Mouse (Mus musculus) liver, embryonic 13.5 days (tissue): ENCODE measurements around the gene Tmub1. TPM values are rescaled to one million over a fixed set of nuclear protein-coding genes. Genes with fewer than 3 reads are reported as not detected.

Experiments used
- ATAC-seq: fragments of 200-750 bp; cut with Nextera tagmentation; 2 replicates; pipeline ENCODE4 v1.8.0; 2017; ENCODE audit warnings: low read depth, mild to moderate bottlenecking, moderate number of reproducible peaks, moderate library complexity
- DNase-seq: peaks from one replicate; pipeline ENCODE4 v3.0.0; 2022
- H3K27ac ChIP-seq: fragments of 300-500 bp; sonication (generic); 2 replicates; pipeline ENCODE4 v1.5.1; 2015; ENCODE audit warnings: moderate library complexity, mild to moderate bottlenecking, inconsistent platforms
- H3K27me3 ChIP-seq: fragments of 300-500 bp; sonication (generic); 2 replicates; pipeline ENCODE4 v1.6.1; 2015; ENCODE audit warnings: mild to moderate bottlenecking, inconsistent platforms
- H3K36me3 ChIP-seq: fragments of 300-500 bp; sonication (generic); 2 replicates; pipeline ENCODE4 v1.6.1; 2015; ENCODE audit warnings: mild to moderate bottlenecking, inconsistent platforms
- H3K4me1 ChIP-seq: fragments of 300-500 bp; sonication (generic); replicated peaks from 2 replicates; pipeline ENCODE4 v1.6.1; 2015; ENCODE audit warnings: inconsistent platforms
- H3K4me2 ChIP-seq: fragments of 300-500 bp; sonication (generic); 2 replicates; pipeline ENCODE4 v1.6.1; 2015; ENCODE audit warnings: inconsistent platforms, mild to moderate bottlenecking, moderate library complexity
- H3K4me3 ChIP-seq: fragments of 300-500 bp; sonication (generic); replicated peaks from 2 replicates; pipeline ENCODE4 v1.5.1; 2015; ENCODE audit warnings: mild to moderate bottlenecking, inconsistent platforms
- H3K9ac ChIP-seq: fragments of 300-500 bp; sonication (generic); 2 replicates; pipeline ENCODE4 v1.6.1; 2015; ENCODE audit warnings: mild to moderate bottlenecking, inconsistent platforms
- H3K9me3 ChIP-seq: fragments of 300-500 bp; sonication (generic); replicated peaks from 2 replicates; pipeline ENCODE4 v1.6.1; 2016; ENCODE audit warnings: inconsistent platforms
- WGBS: fragments of 180-500 bp; shearing (Covaris S2); methylation state at CpG from one replicate; pipeline ENCODE4 v1.1.7; 2015; ENCODE audit not compliant: insufficient replicate concordance; 5-methylcytosine and 5-hydroxymethylcytosine counted together
- polyA plus RNA-seq: library from polyadenylated mRNA; unstranded; fragments of >200 nt; fragmentation: Nextera tagmentation; extraction: Ambion mirVana; gene quantifications from 2 replicates; pipeline ENCODE4 v1.2.1, GENCODE M21; 2015

Gene Tmub1
- polyA plus RNA-seq, 1 experiment from 2014 or later, result 5.8 TPM

DNA sequence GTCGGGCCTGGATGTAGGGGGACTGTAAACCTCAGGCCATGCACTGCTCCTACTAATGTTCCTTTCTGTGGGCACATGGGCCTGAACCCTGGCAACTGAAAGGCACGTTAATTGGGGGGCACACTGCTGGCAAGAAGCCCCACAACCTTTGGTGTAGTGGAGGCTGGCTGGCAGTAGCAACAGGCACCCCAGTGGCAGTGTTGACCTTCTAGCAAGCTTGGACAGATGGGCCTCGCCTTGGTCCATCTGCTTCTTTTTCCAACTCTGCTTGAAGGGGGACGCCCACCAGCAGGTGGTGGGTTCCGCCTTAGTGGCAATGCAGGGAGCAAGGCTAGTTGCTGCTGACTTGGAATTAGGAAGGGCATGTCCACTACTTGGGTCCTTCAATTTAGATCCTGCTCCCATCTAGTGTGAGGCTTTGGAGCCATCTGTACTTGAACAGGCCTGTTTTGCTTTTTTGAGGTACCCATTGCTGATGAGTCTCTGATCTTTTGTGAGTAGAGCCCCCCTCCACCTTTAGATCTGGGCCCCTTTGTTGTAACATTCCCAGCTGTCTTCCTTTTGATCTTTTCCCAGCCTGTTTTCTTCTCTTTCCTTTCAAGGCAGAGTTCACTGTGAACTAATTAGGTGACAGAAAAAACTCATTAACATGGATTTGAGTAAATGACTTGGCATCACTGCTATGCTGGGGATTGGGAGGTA is 5.8 kb upstream of the Tmub1 start:
- Histone ChIP-seq H3K36me3 (peaks cover 24% of the 10 kb centered on the region), H3K27me3 (no peaks in the 10 kb centered on the region), H3K4me2 (peak overlapping the region; percentile 100), H3K9me3 (no peaks in the 10 kb centered on the region), H3K9ac (peak overlapping the region; percentile 93), H3K27ac (peak overlapping the region; percentile 95), H3K4me3 (peak overlapping the region; percentile 85), H3K4me1 (peaks cover 58% of the 10 kb centered on the region)
- WGBS, result 33% methylated on average over 5 of the region's 5 CpGs
- no peak for DNase-seq
- ATAC-seq, result no peak

- Histone ChIP-seq H3K36me3 (peaks cover 17% of the 10 kb centered on the region), H3K4me3 (peak overlapping the region; percentile 85), H3K4me1 (peaks cover 65% of the 10 kb centered on the region), H3K9me3 (no peaks in the 10 kb centered on the region), H3K27ac (peak overlapping the region; percentile 95), H3K4me2 (peak overlapping the region; percentile 100), H3K27me3 (no peaks in the 10 kb centered on the region), H3K9ac (peak overlapping the region; percentile 93)
- DNase-seq (peak; percentile 34), ATAC-seq (peak; percentile 13)
- under 1% methylated on average over 29 of the region's 29 CpGs for WGBS
These were observed 5.1 kb upstream of the Tmub1 start for GRCm38 (mm10) chr5:24452691-24453233.

DNA sequence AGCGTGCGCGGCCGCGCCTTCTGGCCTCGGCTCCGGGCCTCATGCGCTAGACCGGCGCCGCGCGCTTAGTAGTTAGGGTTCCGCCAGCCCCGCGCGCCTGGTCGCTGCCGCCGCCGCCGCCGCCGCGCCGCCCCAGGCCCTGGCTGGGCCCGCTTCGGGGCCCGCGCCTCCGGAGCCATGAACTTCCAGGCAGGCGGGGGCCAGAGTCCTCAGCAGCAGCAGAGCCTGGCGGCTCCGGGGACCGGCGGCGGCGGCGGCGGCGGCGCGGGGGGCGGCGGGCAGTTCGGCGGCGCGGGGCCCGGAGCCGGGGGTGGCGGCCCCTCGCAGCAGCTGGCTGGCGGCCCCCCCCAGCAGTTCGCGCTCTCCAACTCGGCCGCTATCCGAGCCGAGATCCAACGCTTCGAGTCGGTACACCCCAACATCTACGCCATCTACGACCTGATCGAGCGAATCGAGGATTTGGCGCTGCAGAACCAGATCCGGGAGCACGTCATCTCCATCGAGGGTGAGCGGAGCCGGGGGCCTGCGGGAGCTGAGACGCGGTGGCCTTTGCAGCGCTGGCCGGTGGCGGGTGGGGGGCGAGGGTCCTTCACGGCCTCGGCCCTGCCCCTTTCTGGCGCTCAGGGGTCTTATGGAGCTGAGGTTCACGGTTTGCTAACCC is 4.5 kb upstream of the Tmub1 start, which contains the start of gene Agap3:
Agap3 (plus strand) TSS at position 148 of the 661 bp plus-strand sequence.
- ATAC-seq (no peak; the same call in 1 of the 2 replicates), DNase-seq (peak; percentile 32)
- peak within 1 kb of the TSS; percentile 85 for H3K4me3 ChIP-seq
- no peaks in the 10 kb centered on the region for H3K9me3 ChIP-seq
- H3K4me1 ChIP-seq, result peaks cover 71% of the 10 kb centered on the region
- peak within 1 kb of the TSS; percentile 100 for H3K4me2 ChIP-seq
- peaks cover 11% of the 10 kb centered on the region; the same call in 1 of the 2 replicates for H3K36me3 ChIP-seq
- no peaks in the 10 kb centered on the region for H3K27me3 ChIP-seq
- H3K27ac ChIP-seq, result peak within 1 kb of the TSS; percentile 95
- H3K9ac ChIP-seq, result peak within 1 kb of the TSS; percentile 93
- under 1% methylated on average over 76 of the region's 85 CpGs for WGBS

- H3K27ac ChIP-seq, result peak overlapping the region; percentile 95
- WGBS, result 1% methylated on average over 54 of the region's 66 CpGs
- DNase-seq, result peak; percentile 77
- peaks cover 76% of the 10 kb centered on the region for H3K4me1 ChIP-seq
- H3K9me3 ChIP-seq, result no peaks in the 10 kb centered on the region
- H3K9ac ChIP-seq, result peak overlapping the region; percentile 93
- H3K4me3 ChIP-seq, result peak overlapping the region; percentile 85
- peak overlapping the region; percentile 100 for H3K4me2 ChIP-seq
- peaks cover 10% of the 10 kb centered on the region; the same call in 1 of the 2 replicates for H3K36me3 ChIP-seq
- H3K27me3 ChIP-seq, result no peaks in the 10 kb centered on the region
- ATAC-seq, result peak; percentile 72
These were observed 3.8 kb upstream of the Tmub1 start for GRCm38 (mm10) chr5:24451264-24452029.

DNA sequence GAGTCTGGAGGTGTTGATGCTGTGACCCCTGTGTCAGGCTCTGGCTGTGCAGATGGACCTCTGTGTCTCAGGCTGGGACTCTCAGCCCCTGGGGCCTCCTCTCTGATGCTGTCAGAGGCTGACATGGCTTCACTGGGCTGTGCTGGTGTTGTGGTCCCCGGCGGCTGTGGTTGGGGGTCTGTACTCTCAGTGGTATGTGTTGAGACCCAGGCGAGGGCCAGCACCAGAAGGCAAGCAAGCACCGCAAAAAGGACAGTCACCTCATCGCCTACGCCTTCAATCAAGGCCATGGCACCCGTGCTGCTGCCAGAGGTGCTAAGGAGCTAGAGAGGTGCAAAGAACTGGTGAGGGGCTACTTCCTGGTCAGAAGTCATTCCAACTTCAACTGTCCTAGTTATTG is 1.0 kb downstream of the Tmub1 start:
- peaks cover 21% of the 10 kb centered on the region for H3K36me3 ChIP-seq
- H3K9me3 ChIP-seq, result no peaks in the 10 kb centered on the region
- peak overlapping the region; percentile 70; the same call in 1 of the 2 replicates for H3K9ac ChIP-seq
- 84% methylated on average over 7 of the region's 7 CpGs for WGBS
- DNase-seq (no peak), ATAC-seq (no peak)
- no peaks in the 10 kb centered on the region for H3K27me3 ChIP-seq
- H3K4me2 ChIP-seq, result peak overlapping the region; percentile 82
- peak overlapping the region; percentile 62 for H3K27ac ChIP-seq
- H3K4me1 ChIP-seq, result peaks cover 60% of the 10 kb centered on the region
- H3K4me3 ChIP-seq, result peak overlapping the region; percentile 66

GRCm38 (mm10) chr5:24445428-24446080 is 2.1 kb downstream of the Tmub1 start:
- Histone ChIP-seq H3K4me1 (peaks cover 49% of the 10 kb centered on the region), H3K9me3 (no peaks in the 10 kb centered on the region), H3K27me3 (no peaks in the 10 kb centered on the region), H3K4me2 (peak overlapping the region; percentile 92), H3K4me3 (peak overlapping the region; percentile 82), H3K9ac (peak overlapping the region; percentile 89), H3K27ac (peak overlapping the region; percentile 89), H3K36me3 (peaks cover 31% of the 10 kb centered on the region)
- WGBS, result 57% methylated on average over 20 of the region's 20 CpGs
- DNase-seq (no peak), ATAC-seq (no peak)

- ATAC-seq (peak; percentile 81), DNase-seq (peak; percentile 91)
- peak within 1 kb of the TSS; percentile 89 for H3K9ac ChIP-seq
- H3K4me2 ChIP-seq, result peak within 1 kb of the TSS; percentile 92
- peaks cover 45% of the 10 kb centered on the region for H3K4me1 ChIP-seq
- H3K4me3 ChIP-seq, result peak within 1 kb of the TSS; percentile 82
- no peaks in the 10 kb centered on the region for H3K27me3 ChIP-seq
- H3K36me3 ChIP-seq, result peaks cover 38% of the 10 kb centered on the region
- WGBS, result under 1% methylated on average over 60 of the region's 60 CpGs
- H3K9me3 ChIP-seq, result no peaks in the 10 kb centered on the region
- peak within 1 kb of the TSS; percentile 89 for H3K27ac ChIP-seq
These were observed 2.8 kb downstream of the Tmub1 start, which contains the start of gene Fastk for GRCm38 (mm10) chr5:24444746-24445427. Fastk (minus strand) TSS chr5:24445287.

DNA sequence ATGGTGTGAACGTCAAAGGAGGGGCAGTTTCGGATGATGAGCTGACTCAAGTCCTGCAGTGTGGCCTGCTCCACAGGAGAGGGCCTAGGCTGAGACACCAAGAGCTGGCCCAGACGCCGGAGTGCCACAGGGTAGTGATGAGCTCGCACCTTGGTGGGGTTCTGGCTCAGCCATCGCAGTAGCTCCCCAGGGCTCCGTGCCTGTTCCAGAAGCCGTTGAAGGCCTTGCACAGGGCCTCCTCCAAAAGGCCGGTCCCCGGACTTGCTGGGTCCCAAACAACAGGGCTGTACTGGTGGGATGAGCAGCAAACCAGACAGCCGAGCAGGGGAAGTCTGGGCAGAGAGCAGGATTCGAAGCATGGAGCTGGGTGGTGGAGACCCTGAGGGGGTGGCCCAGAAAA is 3.7 kb downstream of the Tmub1 start:
- peak overlapping the region; percentile 89; the same call in 1 of the 2 replicates for H3K27ac ChIP-seq
- WGBS, result 81% methylated on average over 12 of the region's 12 CpGs
- peak overlapping the region; percentile 92 for H3K4me2 ChIP-seq
- ATAC-seq, result no peak
- peak overlapping the region; percentile 82 for H3K4me3 ChIP-seq
- peak overlapping the region; percentile 89 for H3K9ac ChIP-seq
- peaks cover 45% of the 10 kb centered on the region for H3K4me1 ChIP-seq
- no peak for DNase-seq
- H3K9me3 ChIP-seq, result no peaks in the 10 kb centered on the region
- peaks cover 48% of the 10 kb centered on the region for H3K36me3 ChIP-seq
- no peaks in the 10 kb centered on the region for H3K27me3 ChIP-seq

DNA sequence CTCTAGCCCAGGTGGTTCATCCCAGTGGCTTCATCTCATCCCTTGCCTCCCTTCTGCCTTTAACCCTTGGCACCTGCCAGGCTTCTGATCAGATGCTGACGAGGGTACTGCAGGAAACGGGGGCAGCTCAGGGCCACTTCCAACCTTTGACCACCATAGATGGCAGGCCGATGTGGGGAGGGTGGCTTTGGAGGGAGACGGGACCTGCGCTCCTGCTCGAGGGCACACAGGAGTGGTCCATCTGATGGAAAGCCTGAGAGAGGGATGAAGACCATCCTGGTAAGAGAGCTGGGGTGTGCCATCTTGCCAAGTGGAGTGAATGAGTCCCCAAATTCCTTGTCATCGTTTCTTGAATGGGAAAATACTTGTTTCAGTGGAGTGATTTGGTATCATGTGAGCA is 4.5 kb downstream of the Tmub1 start:
- 87% methylated on average over 7 of the region's 7 CpGs for WGBS
- peaks cover 54% of the 10 kb centered on the region for H3K36me3 ChIP-seq
- H3K4me2 ChIP-seq, result peak overlapping the region; percentile 92
- peaks cover 43% of the 10 kb centered on the region for H3K4me1 ChIP-seq
- H3K27me3 ChIP-seq, result no peaks in the 10 kb centered on the region
- DNase-seq (no peak), ATAC-seq (no peak)
- no peak overlapping the region for H3K27ac ChIP-seq
- no peaks in the 10 kb centered on the region for H3K9me3 ChIP-seq
- H3K9ac ChIP-seq, result no peak overlapping the region
- no peak overlapping the region for H3K4me3 ChIP-seq

GRCm38 (mm10) chr5:24442029-24442428 is 5.6 kb downstream of the Tmub1 start:
- ATAC-seq (no peak), DNase-seq (no peak)
- H3K4me3 ChIP-seq, result no peak overlapping the region
- peaks cover 31% of the 10 kb centered on the region for H3K4me1 ChIP-seq
- no peaks in the 10 kb centered on the region for H3K9me3 ChIP-seq
- WGBS, result 78% methylated on average over 9 of the region's 9 CpGs
- H3K27me3 ChIP-seq, result no peaks in the 10 kb centered on the region
- peaks cover 54% of the 10 kb centered on the region for H3K36me3 ChIP-seq
- H3K9ac ChIP-seq, result no peak overlapping the region
- no peak overlapping the region for H3K4me2 ChIP-seq
- no peak overlapping the region for H3K27ac ChIP-seq
